Mouse (Mus musculus): ENCODE data around the gene Tmem95.
"Not testable (repeated sequence)": the region's sequence is repeated elsewhere in the genome, so short reads cannot be mapped to it uniquely, and the experiment has no call there.

Gene Tmem95

GRCm38 (mm10) chr11:69877878-69878277, at the start of gene Tmem95:
Gene Tmem95, minus strand, starts transcription at chr11:69878018.
- no peak for DNase-seq (ENCODE audit: extremely low read depth, insufficient read length, low spot score)

GRCm38 (mm10) chr11:69927501-69927900, 49.7 kb upstream of the Tmem95 start:
- no peak for DNase-seq (ENCODE audit: extremely low read depth, insufficient read length, low spot score)

- DNase-seq (ENCODE audit: extremely low read depth, insufficient read length, low spot score), result no peak
These were observed 45.0 kb upstream of the Tmem95 start for GRCm38 (mm10) chr11:69922796-69923195.

- peak; percentile 36 for DNase-seq (ENCODE audit: extremely low read depth, insufficient read length, low spot score)
These were observed 44.4 kb upstream of the Tmem95 start for GRCm38 (mm10) chr11:69922012-69922756.

- peak; percentile 100 for DNase-seq (ENCODE audit: extremely low read depth, insufficient read length, low spot score)
These were observed 43.5 kb upstream of the Tmem95 start, which contains the start of gene Eif5a for GRCm38 (mm10) chr11:69921114-69922011. Gene Eif5a, minus strand, starts transcription at chr11:69921958.

- peak; percentile 65 for DNase-seq (ENCODE audit: extremely low read depth, insufficient read length, low spot score)
These were observed 42.6 kb upstream of the Tmem95 start for GRCm38 (mm10) chr11:69920266-69921031.

- DNase-seq (ENCODE audit: extremely low read depth, insufficient read length, low spot score), result peak; percentile 82
These were observed 41.9 kb upstream of the Tmem95 start for GRCm38 (mm10) chr11:69919661-69920265.

- no peak for DNase-seq (ENCODE audit: extremely low read depth, insufficient read length, low spot score)
These were observed 41.2 kb upstream of the Tmem95 start for GRCm38 (mm10) chr11:69919053-69919452.

GRCm38 (mm10) chr11:69918118-69918517, 40.3 kb upstream of the Tmem95 start:
- DNase-seq (ENCODE audit: extremely low read depth, insufficient read length, low spot score), result no peak

GRCm38 (mm10) chr11:69917379-69917948, 39.6 kb upstream of the Tmem95 start:
- no peak for DNase-seq (ENCODE audit: extremely low read depth, insufficient read length, low spot score)

- not testable (repeated sequence) for DNase-seq (ENCODE audit: extremely low read depth, insufficient read length, low spot score)
These were observed 39.0 kb upstream of the Tmem95 start for GRCm38 (mm10) chr11:69916652-69917378.

GRCm38 (mm10) chr11:69915667-69916627, 38.1 kb upstream of the Tmem95 start:
- DNase-seq (ENCODE audit: extremely low read depth, insufficient read length, low spot score), result no peak

- no peak for DNase-seq (ENCODE audit: extremely low read depth, insufficient read length, low spot score)
These were observed 37.2 kb upstream of the Tmem95 start for GRCm38 (mm10) chr11:69914917-69915430.

GRCm38 (mm10) chr11:69914372-69914764, 36.5 kb upstream of the Tmem95 start:
- no peak for DNase-seq (ENCODE audit: extremely low read depth, insufficient read length, low spot score)

- peak; percentile 87 for DNase-seq (ENCODE audit: extremely low read depth, insufficient read length, low spot score)
These were observed 35.9 kb upstream of the Tmem95 start, which contains the start of gene Gps2 for GRCm38 (mm10) chr11:69913554-69914371. Gene Gps2, plus strand, starts transcription at chr11:69913888.

- no peak for DNase-seq (ENCODE audit: extremely low read depth, insufficient read length, low spot score)
These were observed 35.1 kb upstream of the Tmem95 start for GRCm38 (mm10) chr11:69912716-69913530.

All from 3134 (cell line).